Mouse (Mus musculus) liver, embryonic 12.5 days (tissue): ENCODE results near the gene Sidt1. TPM values are rescaled to one million over a fixed set of nuclear protein-coding genes. Genes with fewer than 3 reads are reported as not detected.

ENCODE experiments used
- ATAC-seq: fragments of 200-750 bp; cut with Nextera tagmentation; 2 replicates; pipeline ENCODE4 v1.8.0; 2017; ENCODE audit warnings: moderate number of reproducible peaks, mild to moderate bottlenecking, moderate library complexity
- H3K27ac ChIP-seq: fragments of 300-500 bp; sonication (generic); 2 replicates; pipeline ENCODE4 v1.5.1; 2016; ENCODE audit warnings: mild to moderate bottlenecking
- H3K27me3 ChIP-seq: fragments of 300-500 bp; sonication (generic); replicated peaks from 2 replicates; pipeline ENCODE4 v1.6.1; 2016; ENCODE audit warnings: mild to moderate bottlenecking, moderate library complexity
- H3K36me3 ChIP-seq: fragments of 300-500 bp; sonication (generic); 2 replicates; pipeline ENCODE4 v1.6.1; 2016; ENCODE audit warnings: mild to moderate bottlenecking, moderate library complexity
- H3K4me1 ChIP-seq: fragments of 300-500 bp; sonication (generic); 2 replicates; pipeline ENCODE4 v1.6.1; 2016
- H3K4me2 ChIP-seq: fragments of 300-500 bp; sonication (generic); 2 replicates; pipeline ENCODE4 v1.6.1; 2016; ENCODE audit warnings: mild to moderate bottlenecking, moderate library complexity
- H3K4me3 ChIP-seq: fragments of 300-500 bp; sonication (generic); 2 replicates; pipeline ENCODE4 v1.5.1; 2016; ENCODE audit warnings: mild to moderate bottlenecking, moderate library complexity
- H3K9ac ChIP-seq: fragments of 300-500 bp; sonication (generic); 2 replicates; pipeline ENCODE4 v1.6.1; 2016; ENCODE audit warnings: mild to moderate bottlenecking, moderate library complexity
- H3K9me3 ChIP-seq: fragments of 300-500 bp; sonication (generic); replicated peaks from 2 replicates; pipeline ENCODE4 v1.6.1; 2016; ENCODE audit warnings: mild to moderate bottlenecking, moderate library complexity
- WGBS: fragments of 180-500 bp; shearing (Covaris S2); methylation state at CpG from one replicate; pipeline ENCODE4 v1.1.7; 2016; ENCODE audit not compliant: insufficient replicate concordance; 5-methylcytosine and 5-hydroxymethylcytosine counted together
- polyA plus RNA-seq: library from polyadenylated mRNA; unstranded; fragments of >200 nt; fragmentation: Nextera tagmentation; extraction: Ambion mirVana; gene quantifications from 2 replicates; pipeline ENCODE4 v1.2.1, GENCODE M21; 2016

The Sidt1 gene
- polyA plus RNA-seq, 1 experiment from 2014 or later = not detected

GRCm38 (mm10) chr16:44238835-44239263, 94.1 kb downstream of the Sidt1 start:
- no peak overlapping the region for H3K27ac ChIP-seq
- no peak overlapping the region for H3K4me2 ChIP-seq
- H3K36me3 ChIP-seq = no peaks in the 10 kb centered on the region
- 0 out of 2 replicates have a peak, but pooled peaks cover 4% of the 10 kb centered on the region for H3K4me1 ChIP-seq
- WGBS = 59% methylated on average over 10 of the region's 10 CpGs
- no peak overlapping the region for H3K4me3 ChIP-seq
- no peaks in the 10 kb centered on the region for H3K27me3 ChIP-seq
- no peaks in the 10 kb centered on the region for H3K9me3 ChIP-seq
- no peak overlapping the region for H3K9ac ChIP-seq
- ATAC-seq = no peak

DNA sequence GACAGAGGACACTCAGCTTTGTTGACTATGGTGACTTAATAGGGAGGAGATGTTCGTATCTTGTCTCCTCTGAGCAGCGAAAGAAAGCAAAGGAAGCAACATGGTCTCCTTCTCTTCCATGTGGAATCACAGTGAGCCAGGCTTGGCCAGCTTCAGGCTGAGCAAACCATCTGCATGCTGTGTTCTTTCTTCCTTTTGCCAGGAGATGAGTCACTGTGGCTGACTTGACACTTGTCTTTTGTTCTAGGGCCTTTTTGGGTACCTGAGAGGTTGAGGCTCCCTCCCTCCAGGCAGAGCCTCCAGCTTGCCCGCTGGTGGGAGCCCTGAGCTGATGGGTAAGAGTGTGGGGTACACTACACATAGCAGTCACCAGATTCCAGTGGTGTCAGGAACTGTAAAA, 95.2 kb downstream of the Sidt1 start:
- Histone ChIP-seq H3K4me3 (no peak overlapping the region), H3K4me1 (0 out of 2 replicates have a peak, but pooled peaks cover 2% of the 10 kb centered on the region), H3K9me3 (no peaks in the 10 kb centered on the region), H3K27me3 (no peaks in the 10 kb centered on the region), H3K4me2 (no peak overlapping the region), H3K9ac (no peak overlapping the region), H3K27ac (no peak overlapping the region), H3K36me3 (no peaks in the 10 kb centered on the region)
- WGBS = 55% methylated on average over 3 of the region's 3 CpGs
- ATAC-seq = no peak

DNA sequence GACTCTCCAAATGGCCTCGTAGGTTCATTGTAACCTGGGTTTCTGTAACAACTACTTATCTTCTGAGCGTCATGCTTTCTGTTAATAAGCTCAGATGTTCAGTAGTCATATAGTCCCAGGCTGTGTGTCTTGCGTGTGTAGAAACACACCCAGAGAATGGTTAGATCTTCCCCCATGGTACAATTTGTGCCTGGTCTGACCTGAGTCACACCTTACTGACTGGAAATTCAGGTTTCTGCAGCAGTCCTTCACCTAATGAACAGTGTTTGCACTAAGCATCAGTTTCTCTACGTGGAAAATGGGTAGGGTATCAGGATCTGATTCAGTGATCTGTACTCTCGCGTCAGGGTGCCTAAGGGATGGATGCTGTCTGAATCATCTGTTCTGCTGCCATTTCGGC, 100.0 kb downstream of the Sidt1 start:
- Histone ChIP-seq H3K4me3 (no peak overlapping the region), H3K9ac (no peak overlapping the region), H3K36me3 (no peaks in the 10 kb centered on the region), H3K4me2 (no peak overlapping the region), H3K4me1 (no peaks in the 10 kb centered on the region), H3K27me3 (no peaks in the 10 kb centered on the region), H3K27ac (no peak overlapping the region), H3K9me3 (no peaks in the 10 kb centered on the region)
- ATAC-seq = no peak
- 71% methylated on average over 7 of the region's 7 CpGs for WGBS

DNA sequence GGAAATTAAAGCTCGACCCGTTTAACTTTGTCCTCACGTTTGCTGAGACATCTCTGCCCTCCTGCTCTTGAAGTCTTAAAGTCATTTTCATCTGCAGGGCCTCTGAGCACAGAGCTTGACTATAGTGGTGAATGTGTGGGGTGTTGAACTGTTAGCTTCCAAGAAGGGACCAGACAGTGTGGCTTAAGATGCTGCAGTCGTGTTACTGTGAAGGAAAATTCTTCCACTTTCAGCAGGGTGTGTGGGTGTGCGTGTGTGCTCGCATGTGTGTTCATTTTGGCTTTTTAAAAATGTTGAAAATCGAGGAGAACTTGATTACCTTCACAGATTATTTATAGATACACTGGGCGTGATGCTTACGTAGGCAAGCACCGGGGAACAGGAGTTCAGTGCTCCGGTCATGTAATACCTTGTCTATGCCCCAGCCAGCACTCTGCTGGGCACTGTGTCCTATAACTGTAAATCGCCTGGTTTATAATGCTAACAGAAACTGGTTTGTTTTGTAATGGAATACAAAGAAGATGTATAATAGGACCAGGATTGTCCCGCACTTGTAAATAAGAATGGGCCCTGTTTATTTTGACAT, 106.2 kb downstream of the Sidt1 start:
- no peak overlapping the region for H3K9ac ChIP-seq
- H3K4me1 ChIP-seq = no peaks in the 10 kb centered on the region
- no peaks in the 10 kb centered on the region for H3K9me3 ChIP-seq
- no peaks in the 10 kb centered on the region for H3K36me3 ChIP-seq
- no peak overlapping the region for H3K4me2 ChIP-seq
- ATAC-seq = no peak
- WGBS = 81% methylated on average over 13 of the region's 13 CpGs
- H3K27me3 ChIP-seq = no peaks in the 10 kb centered on the region
- H3K27ac ChIP-seq = no peak overlapping the region
- H3K4me3 ChIP-seq = no peak overlapping the region

- WGBS = 65% methylated on average over 6 of the region's 6 CpGs
Observed at GRCm38 (mm10) chr16:44221463-44221862, 111.5 kb downstream of the Sidt1 start.

GRCm38 (mm10) chr16:44216417-44216816, 116.6 kb downstream of the Sidt1 start:
- Histone ChIP-seq H3K4me1 (no peaks in the 10 kb centered on the region), H3K27me3 (no peaks in the 10 kb centered on the region), H3K27ac (no peak overlapping the region), H3K36me3 (peaks cover 93% of the 10 kb centered on the region), H3K9ac (no peak overlapping the region), H3K4me2 (no peak overlapping the region), H3K9me3 (no peaks in the 10 kb centered on the region), H3K4me3 (no peak overlapping the region)
- WGBS = 81% methylated on average over 7 of the region's 7 CpGs
- no peak for ATAC-seq

More at GRCm38 (mm10) chr16:44221463-44221862, 111.5 kb downstream of the Sidt1 start:
- no peaks in the 10 kb centered on the region for H3K4me1 ChIP-seq
- peaks cover 44% of the 10 kb centered on the region for H3K36me3 ChIP-seq
- no peak overlapping the region for H3K4me2 ChIP-seq
- no peak overlapping the region for H3K9ac ChIP-seq
- no peak for ATAC-seq
- no peaks in the 10 kb centered on the region for H3K9me3 ChIP-seq
- no peaks in the 10 kb centered on the region for H3K27me3 ChIP-seq
- no peak overlapping the region for H3K4me3 ChIP-seq
- no peak overlapping the region for H3K27ac ChIP-seq

- H3K27ac ChIP-seq = no peak overlapping the region
- 90% methylated on average over 9 of the region's 9 CpGs for WGBS
- no peaks in the 10 kb centered on the region for H3K27me3 ChIP-seq
- no peak overlapping the region for H3K4me3 ChIP-seq
- H3K36me3 ChIP-seq = peaks cover 97% of the 10 kb centered on the region
- no peaks in the 10 kb centered on the region for H3K9me3 ChIP-seq
- no peak overlapping the region for H3K4me2 ChIP-seq
- no peak for ATAC-seq
- peaks cover 6% of the 10 kb centered on the region for H3K4me1 ChIP-seq
- no peak overlapping the region for H3K9ac ChIP-seq
Observed at GRCm38 (mm10) chr16:44215513-44215912, 117.5 kb downstream of the Sidt1 start.

DNA sequence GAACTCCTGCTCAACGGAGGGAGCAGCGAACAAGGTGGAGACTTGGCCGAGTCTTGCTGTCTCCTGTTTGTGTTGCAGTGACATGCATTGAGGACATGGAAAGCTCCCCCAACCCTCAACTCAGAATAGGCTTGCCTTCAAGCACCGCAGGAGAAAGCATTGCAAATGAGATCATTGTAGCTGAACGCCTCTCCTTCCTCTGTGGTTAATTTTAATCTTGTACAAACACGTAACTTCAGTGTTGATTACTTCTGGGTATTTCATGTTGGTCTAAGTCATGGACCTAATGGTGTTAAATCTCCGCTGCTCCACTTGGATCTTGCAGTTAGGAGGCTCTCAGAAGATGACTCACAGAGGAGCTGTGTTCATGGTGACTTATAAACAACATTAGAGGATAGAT, 120.3 kb downstream of the Sidt1 start:
- Histone ChIP-seq H3K27ac (no peak overlapping the region), H3K36me3 (peaks cover 92% of the 10 kb centered on the region), H3K9ac (no peak overlapping the region), H3K4me1 (peaks cover 21% of the 10 kb centered on the region), H3K4me3 (no peak overlapping the region), H3K27me3 (no peaks in the 10 kb centered on the region), H3K4me2 (no peak overlapping the region), H3K9me3 (no peaks in the 10 kb centered on the region)
- ATAC-seq = no peak
- WGBS = 85% methylated on average over 7 of the region's 7 CpGs

GRCm38 (mm10) chr16:44211054-44211414, 122.0 kb downstream of the Sidt1 start:
- no peak overlapping the region for H3K9ac ChIP-seq
- H3K4me1 ChIP-seq = peaks cover 27% of the 10 kb centered on the region
- ATAC-seq = no peak
- H3K4me2 ChIP-seq = no peak overlapping the region
- H3K27ac ChIP-seq = peak overlapping the region; percentile 74
- no peak overlapping the region for H3K4me3 ChIP-seq
- peaks cover 90% of the 10 kb centered on the region for H3K36me3 ChIP-seq
- H3K9me3 ChIP-seq = no peaks in the 10 kb centered on the region
- H3K27me3 ChIP-seq = no peaks in the 10 kb centered on the region
- 79% methylated on average over 1 of the region's 1 CpGs for WGBS

DNA sequence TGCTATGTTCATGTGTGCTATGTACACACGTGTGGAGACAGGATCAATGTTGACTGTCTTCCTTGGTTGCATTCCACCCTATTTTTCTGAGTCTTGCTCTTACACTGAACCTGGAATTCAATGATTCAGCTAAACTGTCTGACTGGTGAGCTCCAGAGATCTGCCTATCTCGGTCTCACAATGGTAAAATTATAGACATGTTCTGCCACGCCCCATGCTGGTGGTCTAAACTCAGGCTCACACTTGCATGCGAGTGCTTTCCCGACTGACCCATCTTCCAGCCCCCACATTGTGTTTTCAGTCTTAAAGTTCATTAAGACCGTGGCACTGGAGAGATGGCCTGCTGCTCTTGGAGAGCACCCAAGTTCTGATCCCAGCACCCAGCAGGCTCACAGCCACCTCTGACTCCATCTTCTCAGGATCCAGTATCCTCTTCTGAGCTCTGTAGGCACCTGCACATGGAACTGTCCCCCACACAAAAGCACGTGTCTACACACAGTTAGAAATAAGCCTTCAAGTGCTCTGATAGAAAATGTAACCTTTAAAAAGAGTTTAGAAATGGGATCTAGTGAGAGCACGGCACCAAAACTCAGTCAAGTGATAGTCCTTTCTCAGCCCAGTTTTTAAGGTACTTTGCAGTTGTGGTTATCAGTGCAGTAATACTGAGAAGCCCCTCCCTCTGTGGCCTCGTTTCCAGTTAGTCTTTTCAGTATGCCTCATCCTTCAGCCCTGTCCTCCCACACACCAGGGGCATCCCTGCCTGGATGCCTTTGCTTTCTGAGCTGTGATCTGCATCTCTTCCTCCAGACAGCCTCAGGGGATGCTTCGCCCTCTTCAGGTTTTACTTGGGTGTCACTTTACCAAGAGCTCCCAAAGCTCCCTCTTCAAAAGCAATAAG, 122.6 kb downstream of the Sidt1 start:
- peaks cover 27% of the 10 kb centered on the region for H3K4me1 ChIP-seq
- 46% methylated on average over 10 of the region's 10 CpGs for WGBS
- peak; percentile 83 for ATAC-seq
- H3K9me3 ChIP-seq = no peaks in the 10 kb centered on the region
- H3K27ac ChIP-seq = peak overlapping the region; percentile 74
- H3K9ac ChIP-seq = peak overlapping the region; percentile 24; the same call in 1 of the 2 replicates
- peaks cover 90% of the 10 kb centered on the region for H3K36me3 ChIP-seq
- peak overlapping the region; percentile 34 for H3K4me2 ChIP-seq
- no peaks in the 10 kb centered on the region for H3K27me3 ChIP-seq
- no peak overlapping the region for H3K4me3 ChIP-seq

GRCm38 (mm10) chr16:44205973-44206372, 127.0 kb downstream of the Sidt1 start:
- no peak overlapping the region for H3K4me3 ChIP-seq
- no peaks in the 10 kb centered on the region for H3K9me3 ChIP-seq
- no peak overlapping the region for H3K9ac ChIP-seq
- H3K4me1 ChIP-seq = peaks cover 25% of the 10 kb centered on the region
- ATAC-seq = no peak
- no peaks in the 10 kb centered on the region for H3K27me3 ChIP-seq
- no peak overlapping the region for H3K27ac ChIP-seq
- H3K36me3 ChIP-seq = peaks cover 87% of the 10 kb centered on the region
- WGBS = 94% methylated on average over 8 of the region's 8 CpGs
- H3K4me2 ChIP-seq = no peak overlapping the region

DNA sequence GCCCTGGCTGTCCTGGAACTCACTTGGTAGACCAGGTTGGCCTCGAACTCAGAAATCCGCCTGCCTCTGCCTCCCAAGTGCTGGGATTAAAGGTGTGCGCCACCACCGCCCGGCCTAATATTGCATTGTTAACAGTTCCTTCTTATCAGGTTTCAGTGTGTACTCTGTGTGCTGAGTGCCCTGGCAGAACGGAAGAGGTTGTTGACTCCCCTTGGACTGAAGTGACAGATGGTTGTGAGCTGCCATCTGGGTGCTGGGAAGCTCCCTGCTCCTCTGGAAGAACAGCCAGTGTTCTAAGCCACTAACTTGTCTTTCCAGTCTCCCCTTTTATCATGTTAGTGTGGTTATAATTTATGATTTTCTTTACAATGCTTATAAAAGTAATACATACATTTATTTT, 128.7 kb downstream of the Sidt1 start:
- WGBS = 71% methylated on average over 6 of the region's 6 CpGs
- Histone ChIP-seq H3K9ac (no peak overlapping the region), H3K36me3 (peaks cover 91% of the 10 kb centered on the region), H3K9me3 (no peaks in the 10 kb centered on the region), H3K4me1 (0 out of 2 replicates have a peak, but pooled peaks cover 10% of the 10 kb centered on the region), H3K27me3 (no peaks in the 10 kb centered on the region), H3K4me2 (no peak overlapping the region), H3K27ac (no peak overlapping the region), H3K4me3 (no peak overlapping the region)
- no peak for ATAC-seq
